Mouse (Mus musculus): ENCODE measurements at regions not wholly inside any gene's neighbourhood (a gene's known extent, or its start where the extent isn't known, plus 50 kb on each side); places are given as distances from the start of the nearest gene placed in this dataset.

- Histone ChIP-seq H3K36me3 (ENCODE audit: insufficient read depth, low read length) (no peaks in the 10 kb centered on the region), H3K4me2 (ENCODE audit: low read length) (no peak overlapping the region), H3K9me3 (replicated peaks; ENCODE audit: low read length) (no peaks in the 10 kb centered on the region), H3K27ac (no peak overlapping the region), H3K4me3 (replicated peaks; ENCODE audit: low read depth, low read length) (no peak overlapping the region), H3K9ac (ENCODE audit: low read depth, low read length) (no peak overlapping the region), H3K4me1 (replicated peaks; ENCODE audit: insufficient read depth, low read length) (no peaks in the 10 kb centered on the region), H3K27me3 (ENCODE audit: insufficient read depth, low read length) (no peaks in the 10 kb centered on the region)
- TF ChIP-seq CTCF (IDR thresholded peaks at IDR 0.05; ENCODE audit: low read depth): no peak
- DNase-seq (ENCODE audit: low spot score) (no peak), ATAC-seq (replicated peaks; ENCODE audit: low FRiP score, low read depth) (no peak)
- 39% methylated on average over 2 of the region's 2 CpGs for WGBS
Measured at GRCm38 (mm10) chr4:47832905-47833304, 212.0 kb upstream of the Nr4a3 start.

- H3K9me3 ChIP-seq (replicated peaks; ENCODE audit: low read length): no peaks in the 10 kb centered on the region
- no peak for ATAC-seq (replicated peaks; ENCODE audit: low FRiP score, low read depth)
- H3K36me3 ChIP-seq (ENCODE audit: insufficient read depth, low read length): no peaks in the 10 kb centered on the region
- H3K27me3 ChIP-seq (ENCODE audit: insufficient read depth, low read length): no peaks in the 10 kb centered on the region
- 72% methylated on average over 2 of the region's 2 CpGs for WGBS
- DNase-seq (ENCODE audit: low spot score): no peak
- no peak overlapping the region for H3K9ac ChIP-seq (ENCODE audit: low read depth, low read length)
- no peaks in the 10 kb centered on the region for H3K4me1 ChIP-seq (replicated peaks; ENCODE audit: insufficient read depth, low read length)
- no peak for TF ChIP-seq CTCF (IDR thresholded peaks at IDR 0.05; ENCODE audit: low read depth)
- no peak overlapping the region for H3K4me2 ChIP-seq (ENCODE audit: low read length)
- no peak overlapping the region for H3K4me3 ChIP-seq (replicated peaks; ENCODE audit: low read depth, low read length)
- no peak overlapping the region for H3K27ac ChIP-seq
Measured at GRCm38 (mm10) chr4:47838411-47838810, 206.5 kb upstream of the Nr4a3 start.

- Histone ChIP-seq H3K4me1 (replicated peaks; ENCODE audit: insufficient read depth, low read length) (no peaks in the 10 kb centered on the region), H3K9ac (ENCODE audit: low read depth, low read length) (no peak overlapping the region), H3K4me2 (ENCODE audit: low read length) (no peak overlapping the region), H3K36me3 (ENCODE audit: insufficient read depth, low read length) (no peaks in the 10 kb centered on the region), H3K27ac (no peak overlapping the region), H3K27me3 (ENCODE audit: insufficient read depth, low read length) (no peaks in the 10 kb centered on the region), H3K9me3 (replicated peaks; ENCODE audit: low read length) (no peaks in the 10 kb centered on the region), H3K4me3 (replicated peaks; ENCODE audit: low read depth, low read length) (no peak overlapping the region)
- ATAC-seq (replicated peaks; ENCODE audit: low FRiP score, low read depth) (no peak), DNase-seq (ENCODE audit: low spot score) (peak; percentile 46)
- no peak for TF ChIP-seq CTCF (IDR thresholded peaks at IDR 0.05; ENCODE audit: low read depth)
- 37% methylated on average over 3 of the region's 3 CpGs for WGBS
Measured at GRCm38 (mm10) chr4:47842128-47842656, 202.8 kb upstream of the Nr4a3 start.

GRCm38 (mm10) chr4:47845239-47845638 is 199.7 kb upstream of the Nr4a3 start:
- Histone ChIP-seq H3K9ac (ENCODE audit: low read depth, low read length) (no peak overlapping the region), H3K27me3 (ENCODE audit: insufficient read depth, low read length) (no peaks in the 10 kb centered on the region), H3K9me3 (replicated peaks; ENCODE audit: low read length) (no peaks in the 10 kb centered on the region), H3K36me3 (ENCODE audit: insufficient read depth, low read length) (no peaks in the 10 kb centered on the region), H3K4me1 (replicated peaks; ENCODE audit: insufficient read depth, low read length) (no peaks in the 10 kb centered on the region), H3K4me2 (ENCODE audit: low read length) (no peak overlapping the region), H3K4me3 (replicated peaks; ENCODE audit: low read depth, low read length) (no peak overlapping the region), H3K27ac (no peak overlapping the region)
- no peak for TF ChIP-seq CTCF (IDR thresholded peaks at IDR 0.05; ENCODE audit: low read depth)
- DNase-seq (ENCODE audit: low spot score): peak; percentile 62
- 43% methylated on average over 4 of the region's 4 CpGs for WGBS
- ATAC-seq (replicated peaks; ENCODE audit: low FRiP score, low read depth): no peak; the same call in 1 of the 2 replicates

- DNase-seq (ENCODE audit: low spot score) (no peak), ATAC-seq (replicated peaks; ENCODE audit: low FRiP score, low read depth) (no peak)
- no peak overlapping the region for H3K9ac ChIP-seq (ENCODE audit: low read depth, low read length)
- H3K4me2 ChIP-seq (ENCODE audit: low read length): no peak overlapping the region
- no peak overlapping the region for H3K27ac ChIP-seq
- H3K27me3 ChIP-seq (ENCODE audit: insufficient read depth, low read length): no peaks in the 10 kb centered on the region
- WGBS: 43% methylated on average over 12 of the region's 12 CpGs
- TF ChIP-seq CTCF (IDR thresholded peaks at IDR 0.05; ENCODE audit: low read depth): no peak
- H3K4me3 ChIP-seq (replicated peaks; ENCODE audit: low read depth, low read length): no peak overlapping the region
- no peaks in the 10 kb centered on the region for H3K4me1 ChIP-seq (replicated peaks; ENCODE audit: insufficient read depth, low read length)
- H3K36me3 ChIP-seq (ENCODE audit: insufficient read depth, low read length): no peaks in the 10 kb centered on the region
- H3K9me3 ChIP-seq (replicated peaks; ENCODE audit: low read length): no peaks in the 10 kb centered on the region
Measured at GRCm38 (mm10) chr4:47846389-47847318, 198.3 kb upstream of the Nr4a3 start.

GRCm38 (mm10) chr4:47861151-47861550 is 183.8 kb upstream of the Nr4a3 start:
- peak; percentile 63 for DNase-seq (ENCODE audit: low spot score)
- no peaks in the 10 kb centered on the region for H3K36me3 ChIP-seq (ENCODE audit: insufficient read depth, low read length)
- ATAC-seq (replicated peaks; ENCODE audit: low FRiP score, low read depth): no peak
- H3K9me3 ChIP-seq (replicated peaks; ENCODE audit: low read length): no peaks in the 10 kb centered on the region
- no peak overlapping the region for H3K4me2 ChIP-seq (ENCODE audit: low read length)
- no peak for TF ChIP-seq CTCF (IDR thresholded peaks at IDR 0.05; ENCODE audit: low read depth)
- WGBS: 11% methylated on average over 6 of the region's 6 CpGs
- no peak overlapping the region for H3K9ac ChIP-seq (ENCODE audit: low read depth, low read length)
- H3K4me3 ChIP-seq (replicated peaks; ENCODE audit: low read depth, low read length): no peak overlapping the region
- H3K27me3 ChIP-seq (ENCODE audit: insufficient read depth, low read length): no peaks in the 10 kb centered on the region
- no peak overlapping the region for H3K27ac ChIP-seq
- no peaks in the 10 kb centered on the region for H3K4me1 ChIP-seq (replicated peaks; ENCODE audit: insufficient read depth, low read length)

Data from kidney, postnatal 0 days (tissue).